Mouse (Mus musculus) heart, adult 8-10 months (tissue): Measurements from ENCODE around the gene 9130213A22Rik. TPM values are rescaled to one million over a fixed set of nuclear protein-coding genes. Genes with fewer than 3 reads are reported as not detected.
"Not testable (repeated sequence)": the region's sequence is repeated elsewhere in the genome, so short reads cannot be mapped to it uniquely, and the experiment has no call there.

Source experiments
- DNase-seq: peaks from one replicate; pipeline ENCODE4 v3.0.0; 2022; ENCODE audit warnings: low spot score
- total RNA-seq, 4 experiments: library from RNA; stranded (reverse); gene quantifications; 2 replicates each; pipeline ENCODE4 v1.2.4; 2022

9130213A22Rik gene
- total RNA-seq, 4 experiments from 2014 or later: 0.16 to 0.60 (median 0.38) TPM

DNA sequence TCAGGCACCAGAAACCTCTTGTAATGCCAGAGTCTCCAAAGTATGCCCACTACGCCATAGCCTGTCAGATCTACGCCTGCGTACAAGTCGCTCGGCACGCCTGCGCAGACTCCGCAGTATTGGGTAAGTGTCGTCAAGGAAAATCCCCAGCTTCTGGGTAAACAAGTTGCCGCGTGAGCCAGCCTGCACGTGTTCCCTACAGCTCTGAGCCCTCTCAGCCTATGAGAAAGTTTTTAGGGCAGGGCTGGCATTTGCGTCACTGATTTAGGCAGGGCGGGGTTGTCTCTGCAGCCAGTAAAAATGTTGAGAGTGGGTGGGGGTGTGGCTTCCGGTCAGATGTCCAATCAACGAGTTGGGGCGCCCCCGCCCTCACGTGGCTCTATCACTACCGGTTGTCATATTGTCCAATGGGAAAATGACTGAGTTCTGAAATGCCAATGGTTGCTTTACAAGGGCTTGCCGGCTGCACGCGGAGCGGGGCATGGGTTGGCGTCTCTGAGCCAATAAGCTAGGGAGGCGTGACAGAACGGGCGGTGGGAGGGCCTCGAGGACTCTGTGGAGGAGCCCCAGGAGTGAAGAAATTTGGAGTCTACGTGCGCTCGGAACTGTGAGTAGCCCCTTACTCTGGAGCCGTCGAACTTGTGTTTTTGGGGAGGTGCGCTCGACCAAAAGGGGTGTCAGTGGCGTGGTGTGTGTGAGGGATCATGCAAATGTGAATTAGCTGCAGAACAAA lies 27.5 kb downstream of the 9130213A22Rik start, which contains the start of gene Per1:
Gene Per1 (plus strand): TSS at position 521 of the 733 bp plus-strand sequence.
- peak; percentile 100 for DNase-seq

DNA sequence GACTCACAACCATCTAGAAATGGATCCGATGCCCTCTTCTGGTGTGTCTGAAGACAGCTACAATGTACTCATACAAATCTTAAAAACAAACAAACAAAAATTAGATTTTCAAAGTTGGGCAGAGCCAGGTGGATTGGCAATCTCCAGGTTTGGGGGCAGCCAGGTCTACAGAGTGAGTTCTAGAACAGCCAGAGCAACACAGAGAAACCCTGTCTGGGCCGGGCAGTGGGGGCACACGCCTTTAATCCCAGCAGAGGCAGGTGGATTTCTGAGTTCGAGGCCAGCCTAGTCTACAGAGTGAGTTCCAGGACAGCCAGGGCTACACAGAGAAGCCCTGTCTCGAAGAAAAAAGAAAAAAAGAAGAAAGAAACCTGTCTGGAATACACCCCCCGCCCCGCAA lies 28.5 kb downstream of the 9130213A22Rik start:
- DNase-seq: not testable (repeated sequence)

DNA sequence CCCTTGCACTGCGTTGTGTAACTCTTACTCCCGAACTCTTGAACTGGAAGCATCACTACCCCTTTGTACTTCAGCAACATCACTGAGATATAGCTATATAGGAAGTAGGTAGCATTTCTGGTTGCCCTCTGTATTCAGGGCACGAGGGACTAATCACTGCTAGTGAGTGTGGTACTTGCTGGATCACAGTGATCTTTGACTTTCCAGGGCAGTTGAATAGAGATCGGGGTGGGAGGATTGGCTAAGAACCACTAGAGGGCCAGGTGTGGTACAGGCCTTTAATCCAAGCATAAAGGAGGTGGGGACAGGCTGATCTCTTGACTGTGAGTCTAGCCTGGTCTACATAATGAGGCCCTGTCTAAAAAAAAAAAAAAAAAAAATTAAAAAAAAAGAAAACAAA lies 29.5 kb downstream of the 9130213A22Rik start:
- DNase-seq: no peak

DNA sequence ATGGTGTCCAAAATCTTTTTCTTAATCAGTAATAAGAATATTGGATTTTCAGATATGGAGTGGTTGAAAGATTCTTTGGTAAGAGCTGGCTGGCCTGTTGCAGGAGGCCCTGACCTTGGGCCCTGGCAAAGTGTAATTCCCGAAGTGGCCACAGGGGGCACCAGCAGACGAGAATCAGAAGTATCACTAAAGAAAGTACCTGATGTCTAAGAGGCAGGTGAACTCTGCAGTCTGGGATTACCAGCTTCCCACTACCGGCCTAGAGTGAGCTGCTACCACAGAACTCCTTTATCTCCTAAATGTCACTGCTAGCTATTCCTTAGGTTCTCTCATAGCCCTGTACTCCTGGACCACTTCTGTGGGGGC lies 30.0 kb downstream of the 9130213A22Rik start:
- DNase-seq: peak; percentile 88

DNA sequence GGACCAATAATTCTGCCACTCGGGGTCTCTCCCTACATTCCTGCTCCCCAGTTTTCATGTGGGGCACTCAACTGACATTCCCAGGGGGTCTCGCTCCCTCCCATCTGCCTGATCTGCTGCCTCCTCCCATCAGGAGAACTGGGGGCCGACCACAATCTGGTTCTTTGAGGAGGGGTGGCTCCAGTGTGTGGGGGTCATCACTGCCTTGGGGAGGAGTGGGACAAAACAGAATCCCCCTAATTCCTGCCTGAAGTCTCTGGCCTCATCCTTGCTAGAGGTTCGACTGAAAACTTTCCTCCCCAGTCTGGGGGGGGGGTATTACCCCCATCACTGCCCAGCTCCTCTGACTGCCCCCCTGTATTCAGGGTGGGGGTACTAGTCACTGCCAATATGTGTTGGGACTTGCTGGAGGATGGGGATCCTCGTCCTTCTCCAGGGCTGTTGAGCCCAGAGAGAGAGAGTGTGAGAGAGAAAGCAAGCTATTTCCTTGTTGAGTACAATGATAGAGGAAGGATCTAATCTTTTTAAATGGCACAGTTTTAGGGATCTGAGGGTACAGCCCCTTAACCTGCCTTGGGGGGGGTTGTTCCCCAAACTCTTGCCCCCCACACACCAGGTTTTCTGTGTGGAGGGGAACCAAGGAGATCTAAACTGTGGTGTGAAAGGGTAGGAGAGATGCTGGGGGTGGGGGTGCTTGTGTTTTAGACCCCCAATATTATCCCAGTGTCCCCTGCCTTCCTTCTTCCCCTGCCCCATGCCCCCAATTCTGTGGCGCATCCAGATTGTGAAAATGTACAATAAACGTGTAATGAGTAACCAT lies 30.6 kb downstream of the 9130213A22Rik start:
- DNase-seq: no peak

DNA sequence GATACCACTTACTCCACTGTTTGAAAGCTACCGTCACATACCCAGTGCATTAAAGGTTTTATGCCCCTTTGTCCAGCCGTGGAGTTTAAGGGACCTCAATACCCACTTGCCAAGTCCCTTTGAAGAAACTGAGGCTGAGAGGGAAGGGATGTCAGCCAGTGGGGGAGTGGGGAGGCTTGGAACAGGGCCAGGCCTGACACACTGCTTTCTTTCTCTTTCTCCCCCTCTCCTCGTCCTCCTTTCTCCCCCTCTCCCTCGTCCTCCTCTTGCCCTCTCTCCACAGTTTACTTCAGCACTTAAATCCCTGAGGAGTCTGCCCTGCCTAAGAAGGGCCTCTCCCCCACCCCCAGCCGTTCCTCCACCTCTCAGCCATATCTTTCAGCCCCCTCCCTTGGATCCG lies 32.0 kb downstream of the 9130213A22Rik start:
- DNase-seq: no peak

DNA sequence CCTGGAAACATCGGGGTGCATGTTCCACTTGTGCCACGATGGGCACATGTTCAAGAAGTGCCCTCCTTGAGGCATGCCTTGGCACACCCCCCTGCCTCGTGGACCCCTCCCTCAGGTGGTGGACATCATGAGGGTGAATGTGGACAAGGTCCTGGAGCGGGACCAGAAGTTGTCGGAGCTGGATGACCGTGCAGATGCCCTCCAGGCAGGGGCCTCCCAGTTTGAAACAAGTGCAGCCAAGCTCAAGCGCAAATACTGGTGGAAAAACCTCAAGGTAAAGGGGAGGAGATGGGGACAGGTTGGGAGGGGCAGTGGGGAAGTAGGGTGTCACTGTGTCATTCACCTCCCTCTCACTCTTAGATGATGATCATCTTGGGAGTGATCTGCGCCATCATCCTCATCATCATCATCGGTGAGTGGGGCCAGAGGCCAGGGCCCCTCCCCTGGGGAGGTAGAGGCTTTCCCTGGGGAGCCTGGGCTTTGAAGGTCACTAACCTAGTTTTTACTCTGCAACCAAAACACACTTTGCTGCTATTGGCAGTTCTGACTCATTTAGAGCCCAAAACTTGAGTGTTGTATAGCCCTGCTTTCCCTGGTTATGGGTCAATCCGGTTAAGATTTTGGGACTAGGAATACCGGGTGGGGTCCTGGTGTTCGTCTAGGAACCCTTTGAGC lies 32.6 kb downstream of the 9130213A22Rik start:
- no peak for DNase-seq

DNA sequence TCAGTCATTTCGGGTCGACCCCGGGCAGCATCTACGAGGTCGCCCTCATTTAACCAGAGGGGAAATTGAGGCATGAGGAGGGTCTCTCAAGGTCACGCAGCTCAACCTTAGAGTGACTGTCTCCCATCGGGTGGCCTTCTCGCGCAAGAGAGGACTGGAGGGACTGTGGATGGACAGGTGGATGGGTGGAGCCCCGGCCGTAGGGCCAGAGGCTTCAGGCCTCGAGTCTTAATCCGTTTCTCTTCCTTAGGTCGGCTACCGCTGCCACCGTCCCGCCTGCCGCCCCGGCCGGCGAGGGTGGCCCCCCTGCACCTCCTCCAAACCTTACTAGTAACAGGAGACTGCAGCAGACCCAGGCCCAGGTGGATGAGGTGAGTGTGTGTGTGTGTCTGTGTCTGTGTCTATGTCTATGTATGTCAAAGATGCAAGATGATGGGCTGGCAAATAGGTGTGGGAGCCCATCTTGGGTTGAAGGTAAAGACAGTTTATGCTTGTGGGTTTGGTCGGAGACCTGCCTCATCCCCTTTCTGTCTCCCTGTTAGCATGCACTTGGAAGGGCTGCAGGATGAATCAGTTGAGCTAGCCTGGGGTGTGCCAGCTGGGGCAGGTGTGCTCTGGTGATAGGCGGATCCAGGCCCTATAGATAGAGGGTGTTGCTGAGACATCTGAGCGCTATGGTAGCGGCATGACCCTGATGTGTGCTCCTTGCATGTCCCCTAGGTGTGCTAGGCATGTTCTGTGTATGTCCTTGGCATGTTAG lies 33.4 kb downstream of the 9130213A22Rik start:
- no peak for DNase-seq

DNA sequence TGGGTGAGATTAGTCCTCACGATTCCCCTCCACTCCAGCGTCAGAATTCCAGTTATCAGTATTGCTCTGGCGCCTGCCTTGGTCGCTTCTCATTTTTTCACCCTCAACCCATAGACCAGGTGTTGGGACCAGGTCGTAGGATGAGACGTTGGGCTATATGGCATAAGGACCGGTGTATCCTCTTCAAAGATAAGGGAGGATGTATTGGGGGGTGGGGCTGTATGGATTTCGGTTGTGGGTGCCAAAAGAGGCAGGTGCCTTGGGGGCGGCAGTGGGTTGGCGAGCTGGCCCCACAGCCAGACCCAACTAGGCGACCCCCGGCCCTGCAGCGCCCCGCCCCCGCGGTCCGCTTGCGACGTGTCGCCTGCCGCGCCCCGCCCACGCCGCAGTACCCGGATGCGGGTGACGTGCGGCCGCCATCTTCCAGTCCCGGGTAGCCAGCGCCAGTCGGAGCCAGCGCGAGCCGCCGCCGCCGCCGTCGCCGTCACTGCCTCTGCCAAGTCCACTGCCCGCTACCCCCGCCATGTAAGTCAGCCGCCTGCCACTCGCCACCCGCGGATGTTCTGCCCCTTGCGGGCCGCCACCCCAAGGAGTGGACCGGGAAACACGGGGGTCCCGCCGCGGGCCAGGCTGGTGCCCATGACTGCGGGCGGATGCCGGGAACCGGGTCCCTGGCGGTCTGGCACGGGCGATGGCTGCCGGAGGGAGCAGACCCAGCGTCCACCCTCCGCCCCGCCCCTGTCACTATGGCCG lies 34.1 kb downstream of the 9130213A22Rik start, which contains the start of gene Vamp2:
Gene Vamp2 (plus strand): TSS at position 388 of the 753 bp plus-strand sequence.
- peak; percentile 89 for DNase-seq

DNA sequence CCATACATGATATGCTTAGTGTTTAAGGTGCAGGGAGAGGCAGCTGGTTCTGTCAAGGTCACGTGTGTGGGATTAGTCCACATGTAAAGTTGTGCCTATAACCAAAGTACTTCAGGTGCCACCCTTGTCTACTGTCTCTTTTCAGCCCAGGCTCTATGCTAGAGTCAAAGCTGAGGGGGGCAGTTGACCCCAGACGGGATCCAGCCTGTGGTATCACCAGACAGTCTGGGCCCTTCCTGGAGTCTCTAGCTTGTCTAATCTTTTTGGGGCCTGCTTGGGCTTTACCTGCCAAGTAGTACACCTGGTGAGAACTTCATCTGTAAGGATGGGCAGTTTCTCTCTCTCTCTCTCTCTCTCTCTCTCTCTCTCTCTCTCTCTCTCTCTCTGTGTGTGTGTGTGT lies 34.8 kb downstream of the 9130213A22Rik start:
- no peak for DNase-seq

DNA sequence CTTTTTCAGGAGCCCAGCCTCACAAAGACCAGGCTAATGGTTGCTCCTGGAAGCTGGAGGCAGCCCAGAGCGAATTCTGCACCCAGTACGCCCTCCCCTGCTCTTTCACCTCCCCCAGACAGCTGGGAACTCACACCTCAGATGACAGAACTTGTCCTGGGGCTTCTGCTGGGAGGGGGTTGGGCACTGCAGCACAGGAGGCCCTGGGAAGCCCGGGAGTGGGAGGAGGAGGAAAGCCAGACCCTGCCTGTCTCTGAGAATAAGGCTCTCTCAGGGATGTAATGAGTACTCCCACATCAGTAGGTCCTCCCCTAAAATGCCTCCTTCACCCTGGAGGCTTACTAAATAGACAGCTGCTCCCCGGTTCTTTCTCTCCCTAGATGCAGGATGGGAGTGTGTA lies 35.3 kb downstream of the 9130213A22Rik start:
- DNase-seq: no peak

DNA sequence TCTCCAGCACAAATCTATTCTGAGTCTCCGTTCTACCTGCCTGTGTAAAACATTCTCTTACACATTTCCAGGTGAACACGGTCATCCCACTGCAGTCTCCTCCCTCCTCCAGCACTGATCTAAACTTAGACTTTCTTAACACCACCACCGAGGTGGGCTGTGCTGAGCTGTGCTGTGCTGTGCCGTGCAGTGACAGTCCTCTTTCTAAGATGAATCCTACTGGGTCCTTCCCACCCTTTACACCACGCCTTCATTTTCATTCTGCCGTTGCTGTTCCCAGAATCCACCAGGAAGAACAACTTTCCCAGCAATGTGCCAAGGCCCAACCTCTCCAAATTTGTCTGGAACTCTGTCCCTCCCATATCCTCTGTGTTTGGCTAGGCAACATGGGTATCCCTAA lies 36.0 kb downstream of the 9130213A22Rik start:
- DNase-seq: no peak

DNA sequence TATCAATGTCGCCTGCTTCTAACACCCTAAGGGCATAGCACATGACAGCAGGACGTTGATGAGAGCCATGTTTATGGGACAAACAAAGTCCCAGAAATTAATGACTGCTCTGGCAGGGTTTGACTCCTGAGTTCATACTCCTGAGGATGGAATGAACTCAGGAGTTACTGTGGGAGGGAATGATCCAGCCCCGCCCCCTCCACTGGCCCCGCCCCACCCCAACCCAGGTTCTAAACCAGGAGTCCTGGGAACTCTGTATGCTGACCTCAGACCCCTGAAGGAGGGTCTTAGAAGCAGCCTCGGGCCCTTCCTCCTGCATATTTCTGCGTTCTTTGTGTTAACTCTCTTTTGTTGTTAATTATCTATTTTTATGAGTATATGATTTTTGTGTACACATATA lies 36.8 kb downstream of the 9130213A22Rik start:
- DNase-seq: no peak

DNA sequence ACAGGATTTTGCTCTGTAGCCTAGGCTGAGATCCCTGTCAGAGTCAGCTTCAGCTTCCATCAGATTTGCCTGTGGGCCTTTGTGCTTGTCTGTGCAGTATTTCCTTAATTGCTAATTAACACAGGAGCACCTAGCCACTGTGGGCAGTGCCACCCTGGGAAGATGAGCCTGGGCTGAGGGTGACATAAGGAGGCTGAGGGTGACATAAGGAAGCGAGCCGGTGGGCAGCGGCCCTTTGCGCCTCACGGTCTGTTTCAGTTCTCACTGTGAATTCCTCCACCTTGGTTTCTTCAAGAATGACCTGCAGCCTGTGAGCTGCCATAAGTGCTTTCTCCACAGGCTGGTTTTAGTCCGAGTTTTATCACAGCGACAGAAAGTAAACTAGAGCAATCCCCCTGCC lies 40.8 kb downstream of the 9130213A22Rik start:
- no peak for DNase-seq

DNA sequence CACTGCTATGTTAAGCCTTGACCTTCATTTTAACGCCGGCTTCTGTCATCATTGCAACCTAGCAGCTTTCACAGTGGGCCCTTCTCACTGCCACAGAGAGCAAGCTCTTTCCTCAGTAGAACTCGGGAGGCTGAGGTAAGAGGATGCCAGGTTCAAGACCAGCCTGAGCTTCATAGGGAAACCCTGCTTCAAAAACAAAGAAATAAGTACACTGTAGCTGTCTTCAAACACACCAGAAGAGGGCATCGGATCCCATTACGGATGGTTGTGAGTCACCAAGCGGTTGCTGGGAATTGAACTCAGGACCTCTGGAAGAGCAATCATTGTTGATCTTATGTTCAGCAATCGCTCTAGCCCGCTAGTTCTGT lies 41.5 kb downstream of the 9130213A22Rik start:
- no peak for DNase-seq

DNA sequence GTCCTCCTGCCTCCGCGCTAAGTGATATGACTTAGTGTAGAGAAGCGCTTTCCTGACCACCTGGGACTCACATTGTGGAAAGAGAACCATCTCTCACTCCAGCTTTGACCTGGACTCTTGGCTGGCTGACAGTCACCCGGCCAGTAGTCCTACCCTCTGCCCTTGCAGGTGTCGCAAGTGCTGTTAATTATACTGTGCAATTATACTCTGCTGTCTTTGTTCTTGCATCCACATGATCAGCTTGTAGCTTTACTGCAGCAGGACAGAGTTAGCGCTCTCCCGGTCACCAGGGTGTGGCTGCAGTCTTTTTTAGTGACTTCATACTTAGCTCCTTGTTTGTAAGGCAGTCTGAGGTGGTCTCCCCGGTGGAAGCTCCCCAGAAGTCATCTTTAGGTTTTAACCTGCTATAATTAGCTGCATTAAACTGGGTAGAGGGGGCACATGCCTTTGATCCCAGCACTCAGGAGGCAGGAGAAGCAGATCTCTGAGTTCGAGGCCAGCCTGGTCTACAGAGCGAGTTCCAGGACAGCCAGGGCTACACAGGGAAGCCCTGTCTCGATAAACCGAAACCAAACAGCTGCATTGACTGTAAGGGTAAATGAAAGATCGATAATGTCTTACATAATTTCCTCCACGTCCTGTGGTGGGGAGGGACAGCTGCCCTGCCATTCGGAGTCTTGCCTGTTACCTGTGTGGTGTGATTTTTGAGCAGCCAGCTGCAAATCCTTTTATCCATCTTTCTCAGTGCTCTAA lies 42.1 kb downstream of the 9130213A22Rik start:
- no peak for DNase-seq

DNA sequence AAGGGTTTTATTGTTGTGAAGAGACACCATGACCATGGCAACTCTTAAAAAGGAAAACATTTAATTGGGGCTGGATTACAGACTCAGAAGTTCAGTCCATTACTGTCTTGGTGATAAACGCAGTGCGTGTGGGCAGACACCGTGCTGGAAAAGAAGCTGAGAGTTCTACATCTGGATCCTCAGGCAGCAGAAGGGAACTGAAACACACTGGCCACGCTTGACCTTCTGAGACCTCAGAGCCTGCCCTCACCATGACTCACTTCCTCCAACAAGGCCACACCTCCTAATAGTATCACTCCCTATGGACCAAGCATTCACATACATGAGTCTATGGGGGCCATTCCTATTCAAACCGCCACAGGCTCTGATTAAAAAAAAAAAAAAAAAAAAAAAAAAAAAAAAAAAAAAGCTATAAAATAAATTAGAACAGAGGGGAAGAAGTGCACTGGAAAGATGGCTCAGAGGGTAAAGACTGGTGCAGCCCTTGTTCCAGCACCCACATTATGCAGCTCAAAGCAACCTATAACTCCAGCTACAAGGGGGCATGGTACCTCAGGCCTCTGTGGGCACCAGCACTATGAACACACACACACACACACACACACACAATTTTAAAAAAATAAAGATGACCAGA lies 43.5 kb downstream of the 9130213A22Rik start:
- DNase-seq: no peak

DNA sequence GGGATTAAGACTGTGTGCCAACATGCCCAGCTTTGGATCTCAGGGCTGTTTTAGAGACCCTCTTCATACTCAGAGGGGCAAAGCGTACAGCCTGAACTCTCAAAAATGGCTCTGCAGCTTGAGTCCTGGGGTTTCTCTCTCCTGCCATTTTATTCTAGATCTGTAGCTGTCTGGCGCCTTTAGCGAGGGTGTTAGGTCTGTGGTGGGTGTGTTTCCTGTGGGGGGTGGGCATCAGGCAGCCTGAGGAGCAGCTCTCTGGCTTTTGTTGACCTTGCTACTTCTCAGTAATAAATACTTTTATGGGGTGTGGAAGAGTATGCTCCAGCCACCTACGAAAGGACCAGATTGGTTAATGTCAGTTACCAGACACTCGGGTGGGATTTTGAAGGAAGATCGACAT lies 44.3 kb downstream of the 9130213A22Rik start:
- no peak for DNase-seq

DNA sequence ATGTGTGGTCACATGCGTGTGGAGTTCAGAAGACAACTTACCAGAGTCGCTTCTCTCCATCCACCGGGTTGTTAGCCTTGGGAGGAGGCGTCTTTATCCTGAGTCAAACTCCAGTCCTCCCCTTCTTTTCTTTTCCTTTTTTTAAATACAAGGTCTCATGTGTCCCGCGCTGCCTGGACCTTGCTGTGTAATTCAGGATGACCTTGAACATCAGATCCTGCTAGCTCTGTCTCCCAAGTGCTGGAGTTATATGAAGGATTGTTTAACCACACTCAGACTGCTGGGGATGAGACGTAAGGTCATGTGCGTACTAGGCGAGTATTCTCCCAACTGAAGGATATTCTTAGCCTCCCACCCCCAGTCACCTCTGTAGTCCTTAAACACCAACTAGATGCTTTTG lies 45.1 kb downstream of the 9130213A22Rik start:
- no peak for DNase-seq

DNA sequence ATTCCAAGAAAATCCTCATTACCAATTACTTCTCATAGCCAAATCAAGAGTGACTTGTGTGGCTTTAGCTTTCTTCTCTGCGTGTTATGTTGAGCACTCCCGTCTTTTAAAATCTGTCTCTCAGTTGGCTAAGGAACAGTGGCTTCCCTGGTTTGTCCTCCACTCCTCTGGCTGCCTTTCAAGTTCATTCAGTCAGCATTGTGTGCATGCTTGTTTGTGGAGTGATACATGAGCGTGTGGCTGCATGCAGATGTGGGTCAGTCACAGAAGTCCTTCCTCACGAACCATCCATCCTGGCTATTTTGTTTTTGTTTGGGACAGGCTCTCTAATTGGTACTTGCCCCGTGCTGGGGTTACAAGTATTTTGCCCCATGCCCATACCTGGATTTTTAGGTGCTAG lies 45.8 kb downstream of the 9130213A22Rik start:
- no peak for DNase-seq
